Mouse (Mus musculus) cerebellum, adult 11 months (tissue): ENCODE measurements around the gene 4930595M18Rik.

Experiments
- DNase-seq: peaks from one replicate; pipeline ENCODE4 v3.0.0; 2022

Gene 4930595M18Rik

GRCm38 (mm10) chrX:81458021-81458420 lies at the start of gene 4930595M18Rik:
Gene 4930595M18Rik, minus strand, starts transcription at chrX:81458121.
- no peak for DNase-seq

- no peak for DNase-seq
Observed at GRCm38 (mm10) chrX:81472500-81472899, 14.6 kb upstream of the 4930595M18Rik start.
